In the genomic region with DNA sequence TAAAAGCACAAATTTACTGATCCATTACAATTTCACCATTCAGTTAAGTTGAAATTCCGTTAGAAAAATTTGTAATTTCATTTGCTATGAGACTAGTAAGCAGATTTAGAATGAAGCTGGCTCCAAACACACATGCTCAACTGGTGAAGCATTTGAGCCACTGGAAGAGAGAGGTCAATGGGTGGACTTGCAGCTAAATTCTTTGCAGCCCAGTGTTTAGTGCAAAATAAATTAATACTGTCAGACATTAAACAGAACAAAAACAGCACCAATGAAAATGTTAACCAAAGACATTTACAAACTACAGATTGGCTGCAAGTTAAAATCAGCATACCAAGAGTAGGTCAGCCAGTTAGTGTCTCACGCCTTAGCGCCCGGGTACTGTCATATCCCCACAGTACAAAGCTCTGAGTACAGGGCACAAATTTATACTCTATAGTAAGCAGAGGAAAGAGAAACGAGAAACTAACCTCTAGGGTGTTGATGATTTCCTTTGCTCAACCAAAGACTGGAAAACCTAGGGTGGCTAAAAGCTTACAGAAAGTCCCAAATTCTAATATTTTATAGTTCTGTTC, we compare ENCODE assay signal across 27 mouse cellular contexts. TPM values are rescaled to one million over a fixed set of nuclear protein-coding genes. Genes with fewer than 3 reads are reported as not detected.
"Had no signal": no experiment of that assay in that cellular context is flagged by ENCODE, and none has a peak within 500 bp of the region (broad histone marks: within the 10 kb centered on the region; RNA-seq: fewer than 3 reads in every experiment).

No protein-coding gene starts in this region.

- H3K9ac ChIP-seq: limb, embryonic 13.5 days; liver, embryonic 12.5 days; liver, embryonic 15.5 days; lung, embryonic 15.5 days; midbrain, embryonic 13.5 days; neural tube, embryonic 13.5 days; stomach, embryonic 15.5 days had no signal

- ATAC-seq: inflammation-experienced regulatory T-cells, adult 6 months; intestine, embryonic 16.5 days; liver, embryonic 12.5 days; midbrain, embryonic 13.5 days; midbrain, embryonic 16.5 days had no signal

- H3K4me1 ChIP-seq: liver, embryonic 12.5 days; liver, embryonic 15.5 days; megakaryocyte, embryonic 14.5 days had no signal

- DNase-seq: kidney, postnatal 4 days; layer of hippocampus, adult 9-11 months; liver; lung, adult 18-20 months; lung, postnatal 10 days; lung, postnatal 36 days; retina, postnatal 1 day; right cerebral cortex, postnatal 25 days; spleen, adult 18-20 months; thymus, postnatal 25 days had no signal

- H3K9me3 ChIP-seq: limb, embryonic 10.5 days; limb, embryonic 13.5 days; liver, embryonic 12.5 days; liver, embryonic 15.5 days; lung, embryonic 15.5 days; megakaryocyte, embryonic 14.5 days; midbrain, embryonic 10.5 days; midbrain, embryonic 13.5 days; neural tube, embryonic 13.5 days; stomach, embryonic 15.5 days had no signal

- H3K4me2 ChIP-seq: limb, embryonic 13.5 days; liver, embryonic 12.5 days; liver, embryonic 15.5 days; lung, embryonic 15.5 days; midbrain, embryonic 13.5 days; neural tube, embryonic 13.5 days; stomach, embryonic 15.5 days had no signal

- H3K27me3 ChIP-seq: limb, embryonic 13.5 days; liver, embryonic 12.5 days; liver, embryonic 15.5 days; lung, embryonic 15.5 days; megakaryocyte, embryonic 14.5 days; midbrain, embryonic 13.5 days; neural tube, embryonic 13.5 days; stomach, embryonic 15.5 days had no signal

- H3K4me3 ChIP-seq: layer of hippocampus, adult 2 months; limb, embryonic 10.5 days; limb, embryonic 13.5 days; liver, embryonic 12.5 days; liver, embryonic 15.5 days; lung, embryonic 15.5 days; megakaryocyte, embryonic 14.5 days; midbrain, embryonic 10.5 days; midbrain, embryonic 13.5 days; myocyte; neural tube, embryonic 13.5 days; stomach, embryonic 15.5 days had no signal

- H3K36me3 ChIP-seq: limb, embryonic 10.5 days; limb, embryonic 13.5 days; liver, embryonic 12.5 days; liver, embryonic 15.5 days; lung, embryonic 15.5 days; midbrain, embryonic 10.5 days; midbrain, embryonic 13.5 days; neural tube, embryonic 13.5 days; stomach, embryonic 15.5 days had no signal

- H3K27ac ChIP-seq: layer of hippocampus, adult 2 months; limb, embryonic 10.5 days; limb, embryonic 13.5 days; liver, embryonic 12.5 days; liver, embryonic 15.5 days; lung, embryonic 15.5 days; midbrain, embryonic 10.5 days; midbrain, embryonic 13.5 days; neural tube, embryonic 13.5 days; stomach, embryonic 15.5 days had no signal

RNA-seq across cellular contexts. Expression of gene Fign, which starts 13.9 kb away (rescaled TPM):
- total RNA-seq: monocyte, adult 5-6 weeks; neutrophil, adult 5-6 weeks had no signal
